Mouse (Mus musculus) small intestine, adult 2 months (tissue): ENCODE measurements at regions not wholly inside any gene's neighbourhood (a gene's known extent, or its start where the extent isn't known, plus 50 kb on each side); places are given as distances from the start of the nearest gene placed in this dataset.

Experiments
- CTCF ChIP-seq: fragments of 200-500 bp; IDR thresholded peaks from 2 replicates; pipeline ENCODE4 v1.5.1; 2012; ENCODE audit warnings: low read depth, mild to moderate bottlenecking, control low read depth, inconsistent platforms, low read length, moderate library complexity, mixed read lengths; ENCODE audit not compliant: insufficient replicate concordance, insufficient read length; ENCODE audit errors: extremely low read depth
- POLR2A ChIP-seq: fragments of 200-500 bp; IDR thresholded peaks from 2 replicates; pipeline ENCODE4 v1.6.1; 2012; ENCODE audit warnings: low read depth, mild to moderate bottlenecking, control low read depth, inconsistent platforms, low read length, moderate library complexity

- TF ChIP-seq CTCF (no peak), POLR2A (no peak)
Observed at GRCm38 (mm10) chr4:131488246-131488645, 349.8 kb downstream of the Ptpru start.
